Mouse (Mus musculus) lung, postnatal 0 days (tissue): ENCODE measurements at regions not wholly inside any gene's neighbourhood (a gene's known extent, or its start where the extent isn't known, plus 50 kb on each side); places are given as distances from the start of the nearest gene placed in this dataset.

Source experiments
- ATAC-seq: fragments of 200-750 bp; cut with Nextera tagmentation; 2 replicates; pipeline ENCODE4 v1.8.0; 2017; ENCODE audit warnings: moderate library complexity
- DNase-seq: peaks from one replicate; pipeline ENCODE4 v3.0.0-alpha.2; 2016; ENCODE audit warnings: low spot score
- H3K27ac ChIP-seq: fragments of 300-500 bp; sonication (generic); 2 replicates; pipeline ENCODE4 v1.5.1; 2014; ENCODE audit warnings: antibody characterized with exemption, mild to moderate bottlenecking, low read length, mixed read lengths
- H3K27me3 ChIP-seq: fragments of 300-500 bp; sonication (generic); replicated peaks from 2 replicates; pipeline ENCODE4 v1.6.1; 2014; ENCODE audit warnings: low read length, mixed read lengths; ENCODE audit not compliant: insufficient read depth
- H3K36me3 ChIP-seq: fragments of 300-500 bp; sonication (generic); 2 replicates; pipeline ENCODE4 v1.6.1; 2014; ENCODE audit warnings: low read length, mixed read lengths; ENCODE audit not compliant: insufficient read depth
- H3K4me1 ChIP-seq: fragments of 300-500 bp; sonication (generic); 2 replicates; pipeline ENCODE4 v1.6.1; 2014; ENCODE audit warnings: antibody characterized with exemption, low read depth, low read length, mixed read lengths; ENCODE audit not compliant: insufficient read depth
- H3K4me2 ChIP-seq: fragments of 300-500 bp; sonication (generic); replicated peaks from 2 replicates; pipeline ENCODE4 v1.6.1; 2014; ENCODE audit warnings: low read depth, mild to moderate bottlenecking, low read length, moderate library complexity, mixed read lengths
- H3K4me3 ChIP-seq: fragments of 300-500 bp; sonication (generic); 2 replicates; pipeline ENCODE4 v1.5.1; 2014; ENCODE audit warnings: low read depth, low read length
- H3K9ac ChIP-seq: fragments of 300-500 bp; sonication (generic); replicated peaks from 2 replicates; pipeline ENCODE4 v1.6.1; 2014; ENCODE audit warnings: low read depth, mild to moderate bottlenecking
- H3K9me3 ChIP-seq: fragments of 300-500 bp; sonication (generic); 2 replicates; pipeline ENCODE4 v1.6.1; 2016; ENCODE audit warnings: low read length, mixed read lengths
- CTCF ChIP-seq: IDR thresholded peaks from 2 replicates; pipeline ENCODE4 v1.5.1; 2016; ENCODE audit warnings: antibody characterized with exemption, mild to moderate bottlenecking
- EP300 ChIP-seq: IDR thresholded peaks from 2 replicates; pipeline ENCODE4 v1.6.1; 2016; ENCODE audit warnings: antibody characterized with exemption, mild to moderate bottlenecking, control low read depth
- WGBS: fragments of 180-500 bp; shearing (Covaris S2); extraction: QIAGEN DNeasy Blood & Tissue Kit; methylation state at CpG from one replicate; pipeline ENCODE4 v1.1.7; 2014; 5-methylcytosine and 5-hydroxymethylcytosine counted together

- no peak for DNase-seq
These were observed 70.6 kb upstream of the Slc13a1 start for GRCm38 (mm10) chr6:24238541-24238940.

GRCm38 (mm10) chr6:24238054-24238453 lies 70.2 kb upstream of the Slc13a1 start:
- WGBS = 75% methylated on average over 2 of the region's 2 CpGs
- Histone ChIP-seq H3K36me3 (no peaks in the 10 kb centered on the region), H3K4me1 (no peaks in the 10 kb centered on the region), H3K9ac (no peak overlapping the region), H3K4me2 (no peak overlapping the region), H3K27ac (no peak overlapping the region), H3K27me3 (no peaks in the 10 kb centered on the region), H3K9me3 (no peaks in the 10 kb centered on the region), H3K4me3 (no peak overlapping the region)
- no peak for TF ChIP-seq CTCF
- no peak for TF ChIP-seq EP300
- no peak for ATAC-seq
- DNase-seq = no peak

More at GRCm38 (mm10) chr6:24238541-24238940, 70.6 kb upstream of the Slc13a1 start:
- Histone ChIP-seq H3K4me2 (no peak overlapping the region), H3K4me1 (no peaks in the 10 kb centered on the region), H3K27me3 (no peaks in the 10 kb centered on the region), H3K9me3 (no peaks in the 10 kb centered on the region), H3K36me3 (no peaks in the 10 kb centered on the region), H3K27ac (no peak overlapping the region), H3K4me3 (no peak overlapping the region), H3K9ac (no peak overlapping the region)
- TF ChIP-seq CTCF (no peak), EP300 (no peak)
- ATAC-seq = no peak
- WGBS = 23% methylated on average over 1 of the region's 1 CpGs

GRCm38 (mm10) chr6:24233626-24234025 lies 65.7 kb upstream of the Slc13a1 start:
- Histone ChIP-seq H3K9me3 (no peaks in the 10 kb centered on the region), H3K4me3 (no peak overlapping the region), H3K4me1 (no peaks in the 10 kb centered on the region), H3K9ac (no peak overlapping the region), H3K36me3 (no peaks in the 10 kb centered on the region), H3K4me2 (no peak overlapping the region), H3K27me3 (no peaks in the 10 kb centered on the region), H3K27ac (no peak overlapping the region)
- DNase-seq = no peak
- 59% methylated on average over 2 of the region's 2 CpGs for WGBS
- TF ChIP-seq EP300 (no peak), CTCF (no peak)
- ATAC-seq = no peak

- Histone ChIP-seq H3K4me2 (no peak overlapping the region), H3K4me3 (no peak overlapping the region), H3K4me1 (no peaks in the 10 kb centered on the region), H3K9me3 (no peaks in the 10 kb centered on the region), H3K27me3 (no peaks in the 10 kb centered on the region), H3K9ac (no peak overlapping the region), H3K36me3 (no peaks in the 10 kb centered on the region), H3K27ac (no peak overlapping the region)
- ATAC-seq (no peak), DNase-seq (no peak)
- TF ChIP-seq EP300 = no peak
- WGBS = 53% methylated on average over 1 of the region's 1 CpGs
These were observed 52.7 kb upstream of the Slc13a1 start for GRCm38 (mm10) chr6:24220589-24220988.

GRCm38 (mm10) chr6:24219882-24220522 lies 52.1 kb upstream of the Slc13a1 start:
- no peak for TF ChIP-seq EP300
- TF ChIP-seq CTCF = no peak
- ATAC-seq (no peak), DNase-seq (peak; percentile 11)
- WGBS = 36% methylated on average over 3 of the region's 3 CpGs
- H3K27ac ChIP-seq = no peak overlapping the region
- H3K4me3 ChIP-seq = no peak overlapping the region
- H3K4me2 ChIP-seq = no peak overlapping the region
- H3K4me1 ChIP-seq = no peaks in the 10 kb centered on the region
- H3K36me3 ChIP-seq = no peaks in the 10 kb centered on the region
- H3K27me3 ChIP-seq = no peaks in the 10 kb centered on the region
- no peak overlapping the region for H3K9ac ChIP-seq
- no peaks in the 10 kb centered on the region for H3K9me3 ChIP-seq
